ENCODE assay signal across 27 mouse cellular contexts in genomic region chr11:51677737-51678418, GRCm38 (mm10). TPM values are rescaled to one million over a fixed set of nuclear protein-coding genes. Genes with fewer than 3 reads are reported as not detected.
DNase-seq lines count a peak whose midpoint lies in the region; ATAC-seq lines count a peak whose summit lies in the region.
"Had no signal": no experiment of that assay in that cellular context is flagged by ENCODE, and none has a peak within 500 bp of the region (broad histone marks: within the 10 kb centered on the region; RNA-seq: fewer than 3 reads in every experiment).

No protein-coding gene starts in this region.

- no peaks in the 10 kb centered on the region for H3K27me3 ChIP-seq in forebrain, embryonic 12.5 days
- H3K27me3 ChIP-seq in forebrain, embryonic 13.5 days, result no peaks in the 10 kb centered on the region
- H3K27me3 ChIP-seq: hindbrain, embryonic 12.5 days; limb, embryonic 15.5 days; midbrain, embryonic 15.5 days; neural tube, embryonic 13.5 days; stomach, embryonic 15.5 days had no signal

- H3K4me3 ChIP-seq in forebrain, embryonic 12.5 days (replicated peaks), result no peak overlapping the region
- H3K4me3 ChIP-seq in forebrain, embryonic 13.5 days, result no peak overlapping the region
- H3K4me3 ChIP-seq: forebrain, embryonic 10.5 days; gastrocnemius, adult 2 months; heart, embryonic 13.5 days; hindbrain, embryonic 12.5 days; limb, embryonic 15.5 days; midbrain, embryonic 15.5 days; neural tube, embryonic 13.5 days; stomach, embryonic 15.5 days had no signal

- no peak overlapping the region for H3K4me2 ChIP-seq in forebrain, embryonic 12.5 days
- no peak overlapping the region for H3K4me2 ChIP-seq in forebrain, embryonic 13.5 days
- H3K4me2 ChIP-seq: heart, embryonic 13.5 days; hindbrain, embryonic 12.5 days; limb, embryonic 15.5 days; lung, embryonic 14.5 days; midbrain, embryonic 15.5 days; neural tube, embryonic 13.5 days; stomach, embryonic 15.5 days had no signal

- H3K4me1 ChIP-seq in forebrain, embryonic 12.5 days, result 0 out of 2 replicates have a peak, but pooled peaks cover 6% of the 10 kb centered on the region
- no peaks in the 10 kb centered on the region for H3K4me1 ChIP-seq in forebrain, embryonic 13.5 days
- H3K4me1 ChIP-seq: hindbrain, embryonic 12.5 days; midbrain, embryonic 15.5 days; neural tube, embryonic 13.5 days; stomach, embryonic 15.5 days had no signal

- H3K36me3 ChIP-seq in forebrain, embryonic 12.5 days (replicated peaks), result no peaks in the 10 kb centered on the region
- H3K36me3 ChIP-seq in forebrain, embryonic 13.5 days (ENCODE audit: poor library complexity, severe bottlenecking), result no peaks in the 10 kb centered on the region
- H3K36me3 ChIP-seq: forebrain, embryonic 10.5 days; heart, embryonic 13.5 days; hindbrain, embryonic 12.5 days; limb, embryonic 15.5 days; midbrain, embryonic 15.5 days; neural tube, embryonic 13.5 days; stomach, embryonic 15.5 days had no signal

- ATAC-seq in forebrain, embryonic 12.5 days (ENCODE audit: low FRiP score), result no peak
- ATAC-seq in forebrain, embryonic 13.5 days, result no peak
- ATAC-seq in megakaryocyte, adult 5-6 weeks (ENCODE audit: poor library complexity, severe bottlenecking), result peak; percentile 74
- ATAC-seq: activated CD4-positive, CD25-positive, alpha-beta regulatory T cell, adult 4 months; intestine, postnatal 0 days; midbrain, embryonic 15.5 days had no signal

- no peaks in the 10 kb centered on the region for H3K9me3 ChIP-seq in forebrain, embryonic 12.5 days
- no peaks in the 10 kb centered on the region for H3K9me3 ChIP-seq in forebrain, embryonic 13.5 days (replicated peaks)
- H3K9me3 ChIP-seq: forebrain, embryonic 10.5 days; heart, embryonic 13.5 days; hindbrain, embryonic 12.5 days; limb, embryonic 15.5 days; midbrain, embryonic 15.5 days; neural tube, embryonic 13.5 days; stomach, embryonic 15.5 days had no signal

- H3K9ac ChIP-seq in forebrain, embryonic 12.5 days, result 0 out of 2 replicates have a peak overlapping the region, but pooled peaks have one; percentile 17
- H3K9ac ChIP-seq in forebrain, embryonic 13.5 days, result no peak overlapping the region
- H3K9ac ChIP-seq: heart, embryonic 13.5 days; hindbrain, embryonic 12.5 days; limb, embryonic 15.5 days; liver, embryonic 14.5 days; lung, embryonic 14.5 days; midbrain, embryonic 15.5 days; neural tube, embryonic 13.5 days; stomach, embryonic 15.5 days had no signal

- DNase-seq in testis, postnatal 10 days (ENCODE audit: low spot score), result peak; percentile 27
- no peak for DNase-seq in testis, postnatal 14 days (ENCODE audit: low spot score)
- DNase-seq in frontal cortex, postnatal 14 days (ENCODE audit: low spot score in 2 of 2), result no peak
- DNase-seq in MN1 (ENCODE audit: low spot score), result no peak
- DNase-seq in layer of hippocampus, adult 9-10 months (ENCODE audit: low spot score), result no peak
- DNase-seq: adrenal gland, adult 8-10 months; cerebellum, adult 8-10 months; gastrocnemius, adult 2 months; heart, postnatal 14 days; kidney, postnatal 25 days; lung, embryonic 14.5 days; retina, postnatal 1 day; thymus, adult 2 months had no signal

- WGBS in forebrain, embryonic 12.5 days, result 79% methylated on average over 6 of the region's 6 CpGs
- 77% methylated on average over 6 of the region's 6 CpGs for WGBS in forebrain, embryonic 13.5 days

- no peak overlapping the region for H3K27ac ChIP-seq in forebrain, embryonic 12.5 days
- no peak overlapping the region for H3K27ac ChIP-seq in forebrain, embryonic 13.5 days
- H3K27ac ChIP-seq: forebrain, embryonic 10.5 days; gastrocnemius, adult 2 months; heart, embryonic 13.5 days; hindbrain, embryonic 12.5 days; limb, embryonic 15.5 days; liver, embryonic 14.5 days; midbrain, embryonic 15.5 days; neural tube, embryonic 13.5 days; stomach, embryonic 15.5 days had no signal

RNA-seq across cellular contexts. Expression of gene 0610009B22Rik, which starts 10.8 kb away (rescaled TPM):
- polyA plus RNA-seq in forebrain, embryonic 12.5 days (2016; fragmentation: Nextera tagmentation; extraction: Ambion mirVana), result 95.4 and 101 TPM in 2 replicates
- polyA plus RNA-seq in forebrain, embryonic 13.5 days (2015; fragmentation: Nextera tagmentation; extraction: Ambion mirVana), result 105 and 119 TPM in 2 replicates
- total RNA-seq in megakaryocyte, adult 5-6 weeks (2015), result 25.9 and 30.3 TPM in 2 replicates
- total RNA-seq in megakaryocyte, adult 5-6 weeks (2017), result 14.7 and 18.4 TPM in 2 replicates

RNA-seq across cellular contexts. Expression of gene D930048N14Rik, which starts 27.1 kb away (rescaled TPM):
- 0.66 and 0.91 TPM in 2 replicates for polyA plus RNA-seq in forebrain, embryonic 12.5 days (2016; fragmentation: Nextera tagmentation; extraction: Ambion mirVana)
- 0.44 and 0.54 TPM in 2 replicates for polyA plus RNA-seq in forebrain, embryonic 13.5 days (2015; fragmentation: Nextera tagmentation; extraction: Ambion mirVana)
- 0.33 and 0.43 TPM in 2 replicates for total RNA-seq in megakaryocyte, adult 5-6 weeks (2015)
- total RNA-seq in megakaryocyte, adult 5-6 weeks (2017), result 0.26 TPM in 1 of 2 replicates, not detected in the other
- total RNA-seq: megakaryocyte-erythroid progenitor cell, adult 5-6 weeks had no signal

RNA-seq across cellular contexts. Expression of gene N4bp3, which starts 27.2 kb away (rescaled TPM):
- polyA plus RNA-seq in forebrain, embryonic 12.5 days (2016; fragmentation: Nextera tagmentation; extraction: Ambion mirVana), result 9.5 and 10.5 TPM in 2 replicates
- polyA plus RNA-seq in forebrain, embryonic 13.5 days (2015; fragmentation: Nextera tagmentation; extraction: Ambion mirVana), result 7.7 and 8.4 TPM in 2 replicates
- total RNA-seq in megakaryocyte, adult 5-6 weeks (2015), result 0.80 and 1.3 TPM in 2 replicates
- total RNA-seq in megakaryocyte, adult 5-6 weeks (2017), result 0.45 and 2.9 TPM in 2 replicates

RNA-seq across cellular contexts. Expression of gene Rmnd5b, which starts 42.2 kb away (rescaled TPM):
- 43.4 and 44.7 TPM in 2 replicates for polyA plus RNA-seq in forebrain, embryonic 12.5 days (2016; fragmentation: Nextera tagmentation; extraction: Ambion mirVana)
- polyA plus RNA-seq in forebrain, embryonic 13.5 days (2015; fragmentation: Nextera tagmentation; extraction: Ambion mirVana), result 53.8 and 61.2 TPM in 2 replicates
- total RNA-seq in megakaryocyte, adult 5-6 weeks (2015), result 50.8 and 63.1 TPM in 2 replicates
- total RNA-seq in megakaryocyte, adult 5-6 weeks (2017), result 19.2 and 35.5 TPM in 2 replicates

RNA-seq across cellular contexts. Expression of gene Nhp2, which starts 58.3 kb away (rescaled TPM):
- polyA plus RNA-seq in forebrain, embryonic 12.5 days (2016; fragmentation: Nextera tagmentation; extraction: Ambion mirVana), result 126 and 131 TPM in 2 replicates
- 123 and 141 TPM in 2 replicates for polyA plus RNA-seq in forebrain, embryonic 13.5 days (2015; fragmentation: Nextera tagmentation; extraction: Ambion mirVana)
- 45.3 and 50.5 TPM in 2 replicates for total RNA-seq in megakaryocyte, adult 5-6 weeks (2015)
- 38.1 and 52.6 TPM in 2 replicates for total RNA-seq in megakaryocyte, adult 5-6 weeks (2017)
